Mouse (Mus musculus): ENCODE data around the gene Fgf2.

GRCm38 (mm10) chr3:37418341-37418740 lies 70.2 kb downstream of the Fgf2 start:
- TF ChIP-seq GATA1 (IDR thresholded peaks at IDR 0.05; ENCODE audit: low read length) (no peak), TAL1 (IDR thresholded peaks at IDR 0.05; ENCODE audit: low read length) (no peak)
